Mouse (Mus musculus): ENCODE measurements at regions not wholly inside any gene's neighbourhood (a gene's known extent, or its start where the extent isn't known, plus 50 kb on each side); places are given as distances from the start of the nearest gene placed in this dataset.

DNA sequence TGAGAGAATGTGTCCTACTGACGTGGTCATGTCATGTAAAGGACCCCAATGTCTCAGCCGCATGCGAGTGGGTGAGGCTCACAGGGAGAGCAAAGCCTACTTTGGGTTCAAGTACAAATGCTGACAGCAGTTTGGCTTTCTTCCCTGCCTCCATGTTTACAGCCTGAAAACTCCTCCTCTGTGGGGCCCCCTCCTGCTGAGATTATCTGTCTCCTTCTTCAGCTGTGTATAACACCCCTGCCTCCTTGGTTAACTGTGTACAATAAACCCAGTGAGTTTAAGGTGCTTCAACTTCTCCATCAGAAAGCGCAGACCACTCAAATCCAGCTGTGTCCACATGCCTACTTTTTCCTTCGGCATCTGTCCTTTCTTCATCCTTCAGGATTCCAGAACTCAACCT is 130.3 kb downstream of the Tex36 start:
- peaks cover 3% of the 10 kb centered on the region; the same call in 1 of the 2 replicates for H3K4me1 ChIP-seq (replicated peaks; ENCODE audit: control insufficient read depth, insufficient read depth, low read length)
- H3K27me3 ChIP-seq (replicated peaks; ENCODE audit: control insufficient read depth, insufficient read depth, low read length): no peaks in the 10 kb centered on the region
- H3K9me3 ChIP-seq (ENCODE audit: control insufficient read depth, low read length): no peaks in the 10 kb centered on the region
- no peak overlapping the region for H3K4me3 ChIP-seq (replicated peaks; ENCODE audit: low read length)
- H3K4me2 ChIP-seq (ENCODE audit: low read length): no peak overlapping the region
- H3K27ac ChIP-seq (ENCODE audit: low read length): no peak overlapping the region
- no peak overlapping the region for H3K9ac ChIP-seq (replicated peaks; ENCODE audit: low read depth, low read length)
- WGBS: 77% methylated on average over 5 of the region's 5 CpGs
- no peak for ATAC-seq
- no peaks in the 10 kb centered on the region for H3K36me3 ChIP-seq (ENCODE audit: control insufficient read depth, insufficient read depth)

DNA sequence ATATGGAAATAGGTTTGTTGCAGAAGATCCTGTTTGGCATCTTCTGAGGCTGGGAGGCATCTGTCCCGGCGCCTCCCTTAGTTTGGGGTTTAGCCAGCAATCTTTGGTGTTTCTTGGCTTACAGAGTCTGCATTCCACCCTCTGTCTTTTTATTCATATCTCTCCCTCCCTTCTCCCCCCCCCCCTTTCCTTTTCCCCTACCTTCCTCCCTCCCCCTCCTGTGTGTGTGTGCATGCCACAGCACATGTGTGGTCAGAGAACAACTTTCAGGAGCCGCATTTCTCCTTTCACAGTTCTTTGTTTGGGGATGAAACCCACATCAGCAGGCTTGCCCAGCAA is 131.4 kb downstream of the Tex36 start:
- ATAC-seq: no peak
- Histone ChIP-seq H3K9me3 (ENCODE audit: control insufficient read depth, low read length) (no peaks in the 10 kb centered on the region), H3K36me3 (ENCODE audit: control insufficient read depth, insufficient read depth) (no peaks in the 10 kb centered on the region), H3K4me1 (replicated peaks; ENCODE audit: control insufficient read depth, insufficient read depth, low read length) (peaks cover 3% of the 10 kb centered on the region; the same call in 1 of the 2 replicates), H3K27me3 (replicated peaks; ENCODE audit: control insufficient read depth, insufficient read depth, low read length) (no peaks in the 10 kb centered on the region), H3K4me2 (ENCODE audit: low read length) (no peak overlapping the region), H3K27ac (ENCODE audit: low read length) (no peak overlapping the region), H3K9ac (replicated peaks; ENCODE audit: low read depth, low read length) (no peak overlapping the region), H3K4me3 (replicated peaks; ENCODE audit: low read length) (no peak overlapping the region)
- WGBS: 60% methylated on average over 3 of the region's 3 CpGs

DNA sequence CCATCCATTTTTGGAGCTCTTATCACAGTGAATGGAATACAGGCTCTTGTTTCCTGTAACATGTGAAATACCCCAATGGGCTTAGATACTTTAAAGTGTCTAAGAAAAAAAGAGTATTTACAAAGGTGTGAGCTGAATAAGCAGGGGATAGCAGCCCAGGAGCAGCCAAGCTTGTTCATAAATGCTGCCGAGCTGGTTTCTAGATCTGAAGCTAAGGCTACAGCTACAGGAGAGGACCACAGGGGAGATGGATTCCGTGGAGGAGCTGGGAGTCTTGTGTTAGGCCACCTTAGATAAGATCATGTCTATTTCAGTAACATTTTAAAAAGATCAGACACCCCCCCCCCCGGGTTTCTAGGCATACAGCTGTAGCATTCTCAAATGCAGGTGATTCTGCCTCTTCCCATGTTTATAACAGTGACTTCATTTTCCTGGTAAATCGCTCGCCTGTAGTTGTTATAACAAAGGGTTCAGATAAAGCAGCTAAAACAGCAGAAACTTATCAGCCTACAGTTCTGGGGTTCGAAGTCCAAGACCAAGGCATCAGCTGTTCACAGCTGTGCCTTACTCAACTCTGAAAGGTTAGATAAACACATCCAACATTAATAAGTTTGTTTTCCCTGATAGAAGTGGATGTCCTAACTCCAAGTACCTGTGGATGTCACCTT is 131.9 kb downstream of the Tex36 start:
- WGBS: 77% methylated on average over 6 of the region's 6 CpGs
- Histone ChIP-seq H3K27me3 (replicated peaks; ENCODE audit: control insufficient read depth, insufficient read depth, low read length) (no peaks in the 10 kb centered on the region), H3K36me3 (ENCODE audit: control insufficient read depth, insufficient read depth) (no peaks in the 10 kb centered on the region), H3K4me2 (ENCODE audit: low read length) (no peak overlapping the region), H3K27ac (ENCODE audit: low read length) (no peak overlapping the region), H3K9ac (replicated peaks; ENCODE audit: low read depth, low read length) (no peak overlapping the region), H3K4me1 (replicated peaks; ENCODE audit: control insufficient read depth, insufficient read depth, low read length) (peaks cover 3% of the 10 kb centered on the region; the same call in 1 of the 2 replicates), H3K4me3 (replicated peaks; ENCODE audit: low read length) (no peak overlapping the region), H3K9me3 (ENCODE audit: control insufficient read depth, low read length) (no peaks in the 10 kb centered on the region)
- no peak for ATAC-seq

DNA sequence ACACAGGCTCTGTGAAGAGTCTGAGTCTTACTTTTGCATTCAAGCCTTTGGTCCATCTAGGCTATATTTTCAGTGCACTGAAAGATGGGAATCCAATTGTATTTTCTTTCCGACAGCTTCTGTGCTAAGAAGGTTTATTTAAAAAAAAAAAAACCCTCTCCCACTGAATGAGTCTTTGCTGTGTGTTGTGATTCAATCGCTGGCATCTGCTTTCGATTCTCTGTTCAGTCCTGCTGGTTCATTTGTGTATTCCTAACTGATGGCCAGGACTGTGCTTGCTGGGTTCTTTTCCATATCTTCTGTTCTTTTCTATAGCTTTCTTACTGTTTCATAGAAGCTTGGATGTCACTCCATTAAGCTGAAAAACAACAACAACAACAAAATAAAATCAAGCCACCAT is 132.9 kb downstream of the Tex36 start:
- H3K27ac ChIP-seq (ENCODE audit: low read length): no peak overlapping the region
- H3K27me3 ChIP-seq (replicated peaks; ENCODE audit: control insufficient read depth, insufficient read depth, low read length): no peaks in the 10 kb centered on the region
- peaks cover 3% of the 10 kb centered on the region; the same call in 1 of the 2 replicates for H3K4me1 ChIP-seq (replicated peaks; ENCODE audit: control insufficient read depth, insufficient read depth, low read length)
- H3K9me3 ChIP-seq (ENCODE audit: control insufficient read depth, low read length): no peaks in the 10 kb centered on the region
- no peaks in the 10 kb centered on the region for H3K36me3 ChIP-seq (ENCODE audit: control insufficient read depth, insufficient read depth)
- no peak overlapping the region for H3K4me2 ChIP-seq (ENCODE audit: low read length)
- H3K4me3 ChIP-seq (replicated peaks; ENCODE audit: low read length): no peak overlapping the region
- 27% methylated on average over 3 of the region's 3 CpGs for WGBS
- no peak for ATAC-seq
- no peak overlapping the region for H3K9ac ChIP-seq (replicated peaks; ENCODE audit: low read depth, low read length)

DNA sequence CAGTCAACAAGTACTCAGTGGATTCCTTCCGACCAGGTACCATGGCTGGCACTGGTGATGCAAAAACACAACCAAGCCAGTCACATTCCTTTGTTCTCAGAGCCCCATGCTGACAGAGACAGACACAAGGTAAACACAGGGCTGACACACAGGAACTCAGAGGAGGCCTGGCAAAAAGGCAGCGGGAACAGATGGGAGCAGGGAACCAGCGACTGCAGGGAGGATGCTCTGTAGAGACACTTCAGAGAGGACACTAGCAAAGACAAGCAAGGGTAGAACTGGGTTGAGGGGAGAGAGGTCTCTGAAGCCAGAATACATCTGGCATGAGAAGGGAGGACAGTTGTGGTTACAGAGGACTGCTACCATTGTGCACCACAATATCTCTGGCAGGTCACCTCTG is 133.6 kb downstream of the Tex36 start:
- Histone ChIP-seq H3K9ac (replicated peaks; ENCODE audit: low read depth, low read length) (no peak overlapping the region), H3K4me2 (ENCODE audit: low read length) (no peak overlapping the region), H3K27me3 (replicated peaks; ENCODE audit: control insufficient read depth, insufficient read depth, low read length) (no peaks in the 10 kb centered on the region), H3K36me3 (ENCODE audit: control insufficient read depth, insufficient read depth) (no peaks in the 10 kb centered on the region), H3K4me1 (replicated peaks; ENCODE audit: control insufficient read depth, insufficient read depth, low read length) (peaks cover 3% of the 10 kb centered on the region; the same call in 1 of the 2 replicates), H3K27ac (ENCODE audit: low read length) (no peak overlapping the region), H3K4me3 (replicated peaks; ENCODE audit: low read length) (no peak overlapping the region), H3K9me3 (ENCODE audit: control insufficient read depth, low read length) (0 out of 2 replicates have a peak, but pooled peaks cover 2% of the 10 kb centered on the region)
- 47% methylated on average over 3 of the region's 3 CpGs for WGBS
- ATAC-seq: no peak

DNA sequence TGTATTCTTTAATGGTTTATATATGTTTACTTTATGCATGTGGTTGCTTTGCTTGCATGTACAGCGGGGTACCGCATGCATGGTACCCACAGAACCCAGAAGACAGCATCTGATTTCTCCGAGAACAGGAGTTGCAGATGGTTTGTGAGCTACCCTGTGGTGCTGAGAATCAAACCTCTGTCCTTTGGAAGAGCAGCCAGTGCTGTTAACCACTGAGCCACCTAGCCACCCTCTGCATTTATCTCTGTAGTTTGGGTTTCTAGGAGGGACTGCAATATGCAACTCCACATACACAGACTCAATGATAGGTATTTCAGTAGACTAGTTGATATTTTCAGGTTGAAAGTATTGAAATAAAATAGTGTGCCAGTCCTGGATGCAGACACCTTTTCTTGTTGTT is 134.4 kb downstream of the Tex36 start:
- no peak overlapping the region for H3K27ac ChIP-seq (ENCODE audit: low read length)
- 89% methylated on average over 3 of the region's 3 CpGs for WGBS
- no peaks in the 10 kb centered on the region for H3K36me3 ChIP-seq (ENCODE audit: control insufficient read depth, insufficient read depth)
- H3K9me3 ChIP-seq (ENCODE audit: control insufficient read depth, low read length): 0 out of 2 replicates have a peak, but pooled peaks cover 2% of the 10 kb centered on the region
- no peak overlapping the region for H3K4me2 ChIP-seq (ENCODE audit: low read length)
- no peak for ATAC-seq
- no peak overlapping the region for H3K4me3 ChIP-seq (replicated peaks; ENCODE audit: low read length)
- no peaks in the 10 kb centered on the region for H3K27me3 ChIP-seq (replicated peaks; ENCODE audit: control insufficient read depth, insufficient read depth, low read length)
- peaks cover 3% of the 10 kb centered on the region; the same call in 1 of the 2 replicates for H3K4me1 ChIP-seq (replicated peaks; ENCODE audit: control insufficient read depth, insufficient read depth, low read length)
- no peak overlapping the region for H3K9ac ChIP-seq (replicated peaks; ENCODE audit: low read depth, low read length)

DNA sequence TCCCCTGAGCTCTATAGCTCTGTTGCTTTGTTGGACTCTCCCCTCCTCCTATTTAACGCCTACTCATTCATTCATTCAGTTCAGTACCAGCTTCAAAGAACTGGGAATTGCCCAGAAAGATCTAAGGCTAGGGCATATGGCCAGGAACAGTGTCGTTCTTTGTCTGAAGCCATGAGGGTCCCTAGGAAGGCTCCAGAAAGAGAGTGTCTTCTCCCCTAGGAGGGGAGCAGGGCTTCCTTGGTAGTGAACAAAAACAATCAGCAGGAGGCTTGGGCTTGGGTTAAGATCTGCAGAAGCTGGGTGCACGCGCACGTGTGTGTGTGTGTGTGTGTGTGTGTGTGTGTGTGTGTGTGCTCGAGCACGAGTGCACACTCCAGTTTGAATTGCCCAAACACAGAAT is 142.7 kb downstream of the Tex36 start:
- H3K9ac ChIP-seq (replicated peaks; ENCODE audit: low read depth, low read length): no peak overlapping the region
- H3K9me3 ChIP-seq (ENCODE audit: control insufficient read depth, low read length): 0 out of 2 replicates have a peak, but pooled peaks cover 2% of the 10 kb centered on the region
- no peak overlapping the region for H3K4me3 ChIP-seq (replicated peaks; ENCODE audit: low read length)
- 42% methylated on average over 7 of the region's 7 CpGs for WGBS
- H3K4me1 ChIP-seq (replicated peaks; ENCODE audit: control insufficient read depth, insufficient read depth, low read length): peaks cover 6% of the 10 kb centered on the region
- no peaks in the 10 kb centered on the region for H3K36me3 ChIP-seq (ENCODE audit: control insufficient read depth, insufficient read depth)
- ATAC-seq: no peak
- H3K27ac ChIP-seq (ENCODE audit: low read length): no peak overlapping the region
- H3K4me2 ChIP-seq (ENCODE audit: low read length): no peak overlapping the region
- no peaks in the 10 kb centered on the region for H3K27me3 ChIP-seq (replicated peaks; ENCODE audit: control insufficient read depth, insufficient read depth, low read length)

DNA sequence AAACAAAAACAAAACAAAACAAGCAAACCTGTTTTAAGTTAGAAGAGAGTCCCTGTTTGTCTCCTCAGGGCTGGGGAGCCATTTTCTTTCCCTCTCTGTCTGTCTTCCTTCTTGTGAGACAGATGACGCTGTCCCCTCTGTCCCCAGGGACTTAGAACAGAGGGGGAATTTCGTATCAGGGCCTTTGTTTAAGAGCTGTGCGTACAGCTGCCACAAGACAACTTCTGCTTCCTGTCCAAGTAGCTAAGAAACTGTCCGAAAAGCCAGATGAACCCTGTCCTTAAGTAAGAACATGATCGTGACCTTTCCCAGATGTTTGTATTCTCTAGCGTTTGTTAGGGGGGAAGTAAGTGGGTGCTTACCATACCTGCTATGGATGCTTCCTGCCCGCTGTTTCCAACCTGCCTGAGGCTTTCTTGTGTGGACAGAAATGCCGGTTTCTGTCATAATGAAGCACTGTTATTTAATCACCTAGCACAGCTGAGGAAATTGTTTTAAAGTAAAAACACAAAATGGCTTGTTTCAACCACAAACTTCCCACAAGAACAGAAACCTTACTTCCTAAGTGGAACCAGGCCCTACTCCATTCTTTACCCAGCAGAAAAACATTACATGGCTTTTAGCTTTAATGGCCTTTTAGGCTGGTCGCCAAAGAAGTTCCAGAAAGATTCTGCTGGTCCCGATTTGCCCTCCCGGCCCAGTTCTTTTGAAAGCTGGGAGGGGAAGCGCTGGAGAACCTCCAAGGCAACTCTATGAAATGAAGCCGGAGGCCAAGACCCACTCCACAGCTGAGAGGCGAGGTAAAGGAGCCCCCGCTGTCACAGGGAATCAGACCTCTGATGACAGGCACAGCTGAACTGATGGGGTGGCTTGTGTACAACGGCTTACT is 144.3 kb downstream of the Tex36 start:
- no peak overlapping the region for H3K4me3 ChIP-seq (replicated peaks; ENCODE audit: low read length)
- H3K27me3 ChIP-seq (replicated peaks; ENCODE audit: control insufficient read depth, insufficient read depth, low read length): no peaks in the 10 kb centered on the region
- H3K9ac ChIP-seq (replicated peaks; ENCODE audit: low read depth, low read length): no peak overlapping the region
- no peak overlapping the region for H3K4me2 ChIP-seq (ENCODE audit: low read length)
- H3K27ac ChIP-seq (ENCODE audit: low read length): no peak overlapping the region
- no peak for ATAC-seq
- 58% methylated on average over 16 of the region's 16 CpGs for WGBS
- no peaks in the 10 kb centered on the region for H3K36me3 ChIP-seq (ENCODE audit: control insufficient read depth, insufficient read depth)
- H3K9me3 ChIP-seq (ENCODE audit: control insufficient read depth, low read length): no peaks in the 10 kb centered on the region
- peaks cover 6% of the 10 kb centered on the region for H3K4me1 ChIP-seq (replicated peaks; ENCODE audit: control insufficient read depth, insufficient read depth, low read length)

DNA sequence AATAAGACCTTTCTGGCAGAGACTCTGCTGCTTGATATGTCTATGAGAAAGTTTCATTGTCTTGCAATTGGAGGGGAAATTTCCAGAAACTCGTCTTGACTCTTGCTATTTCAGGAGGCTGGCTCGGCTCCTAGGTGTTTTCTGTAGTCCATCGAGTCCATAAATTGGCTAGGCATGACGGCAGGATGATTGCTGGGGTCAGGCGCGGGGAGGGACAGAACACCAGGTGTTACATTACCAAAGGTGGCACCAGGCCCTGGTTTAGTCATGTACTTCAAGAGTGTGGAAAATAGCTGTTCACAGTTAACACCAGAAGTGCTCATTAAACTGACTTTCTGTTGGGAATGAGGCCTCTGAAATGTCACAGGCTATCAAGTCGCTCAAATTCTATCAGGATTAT is 151.7 kb downstream of the Tex36 start:
- no peak for ATAC-seq
- no peak overlapping the region for H3K4me2 ChIP-seq (ENCODE audit: low read length)
- 87% methylated on average over 7 of the region's 7 CpGs for WGBS
- no peaks in the 10 kb centered on the region for H3K9me3 ChIP-seq (ENCODE audit: control insufficient read depth, low read length)
- H3K9ac ChIP-seq (replicated peaks; ENCODE audit: low read depth, low read length): no peak overlapping the region
- no peak overlapping the region for H3K27ac ChIP-seq (ENCODE audit: low read length)
- H3K4me1 ChIP-seq (replicated peaks; ENCODE audit: control insufficient read depth, insufficient read depth, low read length): no peaks in the 10 kb centered on the region
- H3K36me3 ChIP-seq (ENCODE audit: control insufficient read depth, insufficient read depth): no peaks in the 10 kb centered on the region
- no peaks in the 10 kb centered on the region for H3K27me3 ChIP-seq (replicated peaks; ENCODE audit: control insufficient read depth, insufficient read depth, low read length)
- no peak overlapping the region for H3K4me3 ChIP-seq (replicated peaks; ENCODE audit: low read length)

Data from forebrain, embryonic 16.5 days (tissue).